ENCODE assay signal across 13 mouse cellular contexts in the genomic region with DNA sequence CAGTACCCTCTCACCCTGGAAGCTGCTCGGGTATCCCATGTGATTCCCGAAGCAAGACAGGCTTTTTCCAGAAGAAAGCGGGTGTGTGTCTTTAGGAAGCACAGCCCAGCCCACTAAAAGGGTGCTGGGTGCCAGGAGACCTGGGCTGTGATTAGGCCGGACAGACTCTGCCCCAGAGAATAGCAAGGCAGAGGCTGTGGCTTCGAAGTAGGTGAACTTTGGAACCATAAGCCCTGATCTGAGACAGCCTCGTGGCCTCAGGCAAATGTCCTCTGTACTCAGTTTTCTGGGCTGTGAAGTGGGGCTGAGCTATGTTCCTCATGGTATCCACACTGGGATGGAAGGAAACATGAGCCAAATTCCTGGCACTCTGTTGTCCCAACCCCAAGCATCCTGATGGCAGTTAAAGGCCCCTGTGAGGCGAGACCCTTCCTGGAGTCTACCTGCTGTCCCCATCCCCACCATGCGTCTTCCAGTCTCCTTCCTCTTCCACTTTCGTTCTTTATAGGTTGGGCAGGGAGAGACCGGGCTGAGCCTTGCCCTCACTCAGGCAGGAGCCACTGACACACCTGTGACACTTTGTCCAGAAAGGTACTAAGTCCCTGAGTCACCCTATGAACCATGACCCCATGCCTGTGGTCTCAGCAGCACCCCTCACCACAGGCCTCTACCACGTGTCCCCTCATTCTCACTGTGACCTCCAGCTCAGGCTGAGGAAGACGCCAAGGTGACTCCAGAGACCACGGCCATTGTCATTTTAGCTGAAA. TPM values are rescaled to one million over a fixed set of nuclear protein-coding genes. Genes with fewer than 3 reads are reported as not detected.
DNase-seq lines count a peak whose midpoint lies in the region; ATAC-seq and TF ChIP-seq lines count a peak whose summit lies in the region.
"Had no signal": no experiment of that assay in that cellular context is flagged by ENCODE, and none has a peak within 500 bp of the region (broad histone marks: within the 10 kb centered on the region; RNA-seq: fewer than 3 reads in every experiment).

No protein-coding gene starts in this region.

- ATAC-seq in hindbrain, embryonic 13.5 days (ENCODE audit: low FRiP score), result peak; percentile 18; the same call in 1 of the 2 replicates
- no peak for ATAC-seq in hindbrain, embryonic 16.5 days
- ATAC-seq in midbrain, embryonic 13.5 days, result peak; percentile 21; the same call in 1 of the 2 replicates
- no peak for ATAC-seq in midbrain, embryonic 16.5 days
- 0 out of 2 replicates have a peak, but pooled peaks have one; percentile 18 for ATAC-seq in stomach, postnatal 0 days (ENCODE audit: low FRiP score, low TSS enrichment)
- ATAC-seq: inflammation-experienced regulatory T-cells, adult 6 months had no signal

- no peak for TF ChIP-seq CTCF in stomach, postnatal 0 days (IDR thresholded peaks at IDR 0.05; ENCODE audit: low read depth)

- no peak overlapping the region for H3K9ac ChIP-seq in hindbrain, embryonic 13.5 days
- H3K9ac ChIP-seq in hindbrain, embryonic 16.5 days (ENCODE audit: low read depth, low read length), result no peak overlapping the region
- H3K9ac ChIP-seq in midbrain, embryonic 13.5 days (replicated peaks), result no peak overlapping the region
- H3K9ac ChIP-seq in midbrain, embryonic 16.5 days (ENCODE audit: low read depth, low read length), result no peak overlapping the region
- H3K9ac ChIP-seq in stomach, postnatal 0 days (ENCODE audit: low read length), result no peak overlapping the region

- peaks cover 9% of the 10 kb centered on the region for H3K4me1 ChIP-seq in hindbrain, embryonic 13.5 days (replicated peaks)
- no peaks in the 10 kb centered on the region; the same call in none of the 2 replicates for H3K4me1 ChIP-seq in hindbrain, embryonic 16.5 days (ENCODE audit: control insufficient read depth, insufficient read depth, low read depth, low read length)
- peaks cover 1% of the 10 kb centered on the region; the same call in 1 of the 2 replicates for H3K4me1 ChIP-seq in midbrain, embryonic 13.5 days (replicated peaks)
- H3K4me1 ChIP-seq in midbrain, embryonic 16.5 days (ENCODE audit: control insufficient read depth, insufficient read depth, low read length), result no peaks in the 10 kb centered on the region
- no peaks in the 10 kb centered on the region for H3K4me1 ChIP-seq in stomach, postnatal 0 days (replicated peaks; ENCODE audit: control insufficient read depth, insufficient read depth)

- no peak for TF ChIP-seq EP300 in stomach, postnatal 0 days (optimal IDR thresholded peaks at IDR 0.05)

- H3K9me3 ChIP-seq in hindbrain, embryonic 13.5 days, result no peaks in the 10 kb centered on the region
- H3K9me3 ChIP-seq in hindbrain, embryonic 16.5 days (ENCODE audit: control insufficient read depth, low read length), result no peaks in the 10 kb centered on the region
- no peaks in the 10 kb centered on the region for H3K9me3 ChIP-seq in midbrain, embryonic 13.5 days
- no peaks in the 10 kb centered on the region for H3K9me3 ChIP-seq in midbrain, embryonic 16.5 days (replicated peaks; ENCODE audit: control insufficient read depth, low read length, poor library complexity, severe bottlenecking)
- H3K9me3 ChIP-seq in stomach, postnatal 0 days (ENCODE audit: control insufficient read depth, low read length), result no peaks in the 10 kb centered on the region

- H3K4me2 ChIP-seq in hindbrain, embryonic 13.5 days, result no peak overlapping the region
- no peak overlapping the region for H3K4me2 ChIP-seq in hindbrain, embryonic 16.5 days (ENCODE audit: low read length)
- no peak overlapping the region for H3K4me2 ChIP-seq in midbrain, embryonic 13.5 days (replicated peaks)
- H3K4me2 ChIP-seq in midbrain, embryonic 16.5 days (ENCODE audit: low read length), result no peak overlapping the region
- H3K4me2 ChIP-seq in stomach, postnatal 0 days (replicated peaks; ENCODE audit: low read depth), result no peak overlapping the region
- H3K4me2 ChIP-seq: heart, embryonic 11.5 days had no signal

- H3K4me3 ChIP-seq in hindbrain, embryonic 13.5 days, result no peak overlapping the region
- no peak overlapping the region for H3K4me3 ChIP-seq in hindbrain, embryonic 16.5 days (ENCODE audit: low read length)
- H3K4me3 ChIP-seq in midbrain, embryonic 13.5 days (replicated peaks), result no peak overlapping the region
- no peak overlapping the region for H3K4me3 ChIP-seq in midbrain, embryonic 16.5 days (ENCODE audit: low read depth, low read length)
- no peak overlapping the region for H3K4me3 ChIP-seq in stomach, postnatal 0 days (ENCODE audit: low read depth, low read length)

- H3K27ac ChIP-seq in hindbrain, embryonic 13.5 days, result no peak overlapping the region
- no peak overlapping the region for H3K27ac ChIP-seq in hindbrain, embryonic 16.5 days (ENCODE audit: low read depth, low read length)
- H3K27ac ChIP-seq in midbrain, embryonic 13.5 days, result no peak overlapping the region
- no peak overlapping the region for H3K27ac ChIP-seq in midbrain, embryonic 16.5 days (ENCODE audit: low read length)
- H3K27ac ChIP-seq in stomach, postnatal 0 days (replicated peaks), result no peak overlapping the region

- WGBS in hindbrain, embryonic 13.5 days, result 86% methylated on average over 13 of the region's 13 CpGs
- WGBS in hindbrain, embryonic 16.5 days, result 88% methylated on average over 13 of the region's 13 CpGs
- WGBS in midbrain, embryonic 13.5 days, result 92% methylated on average over 13 of the region's 13 CpGs
- 86% methylated on average over 13 of the region's 13 CpGs for WGBS in midbrain, embryonic 16.5 days
- 81% methylated on average over 13 of the region's 13 CpGs for WGBS in stomach, postnatal 0 days

- H3K36me3 ChIP-seq in hindbrain, embryonic 13.5 days, result no peaks in the 10 kb centered on the region
- H3K36me3 ChIP-seq in hindbrain, embryonic 16.5 days (ENCODE audit: control insufficient read depth, insufficient read depth, low read length), result no peaks in the 10 kb centered on the region
- H3K36me3 ChIP-seq in midbrain, embryonic 13.5 days, result no peaks in the 10 kb centered on the region
- no peaks in the 10 kb centered on the region for H3K36me3 ChIP-seq in midbrain, embryonic 16.5 days (ENCODE audit: control insufficient read depth, insufficient read depth, low read length)
- H3K36me3 ChIP-seq in stomach, postnatal 0 days (ENCODE audit: control insufficient read depth, insufficient read depth, low read length), result no peaks in the 10 kb centered on the region

- no peaks in the 10 kb centered on the region for H3K27me3 ChIP-seq in hindbrain, embryonic 13.5 days
- H3K27me3 ChIP-seq in hindbrain, embryonic 16.5 days (replicated peaks; ENCODE audit: control insufficient read depth, insufficient read depth, low read length), result no peaks in the 10 kb centered on the region
- no peaks in the 10 kb centered on the region for H3K27me3 ChIP-seq in midbrain, embryonic 13.5 days
- H3K27me3 ChIP-seq in midbrain, embryonic 16.5 days (ENCODE audit: control insufficient read depth, insufficient read depth, low read depth, low read length), result no peaks in the 10 kb centered on the region
- no peaks in the 10 kb centered on the region for H3K27me3 ChIP-seq in stomach, postnatal 0 days (ENCODE audit: control insufficient read depth, insufficient read depth, low read length)

- DNase-seq in cerebellum, adult 11-12 months, result peak; percentile 37
- no peak for DNase-seq in cerebellum, adult 18-20 months
- no peak for DNase-seq in stomach, postnatal 0 days (ENCODE audit: low spot score)
- no peak for DNase-seq in frontal cortex, postnatal 10 days (ENCODE audit: low spot score in 2 of 2)
- DNase-seq: adrenal gland, postnatal 10 days; lung, postnatal 14 days; thymus, adult 2 months had no signal

RNA-seq across cellular contexts. Expression of a gene that starts 51.4 kb away (rescaled TPM):
- polyA plus RNA-seq in hindbrain, embryonic 13.5 days (2015; fragmentation: Nextera tagmentation; extraction: Ambion mirVana), result 39.7 and 54.5 TPM in 2 replicates
- polyA plus RNA-seq in hindbrain, embryonic 16.5 days (2015; fragmentation: Nextera tagmentation; extraction: Ambion mirVana), result 18.9 and 27.8 TPM in 2 replicates
- 32.4 and 50.7 TPM in 2 replicates for polyA plus RNA-seq in midbrain, embryonic 13.5 days (2015; fragmentation: Nextera tagmentation; extraction: Ambion mirVana)
- 37.2 and 40.8 TPM in 2 replicates for polyA plus RNA-seq in midbrain, embryonic 16.5 days (2015; fragmentation: Nextera tagmentation; extraction: Ambion mirVana)
- 28.6 and 31.3 TPM in 2 replicates for polyA plus RNA-seq in stomach, postnatal 0 days (2015; fragmentation: Nextera tagmentation; extraction: Ambion mirVana)

Comparison
In these comparisons a context has a peak if more than half of its experiments do, and no peak if none do; other contexts are left out.
1. ATAC-seq: peak in hindbrain, embryonic 13.5 days (single experiment), midbrain, embryonic 13.5 days (single experiment) and stomach, postnatal 0 days (single experiment); none in hindbrain, embryonic 16.5 days (single experiment) and midbrain, embryonic 16.5 days (single experiment).